Mouse (Mus musculus): ENCODE measurements around the gene D030056L22Rik. TPM values are rescaled to one million over a fixed set of nuclear protein-coding genes. Genes with fewer than 3 reads are reported as not detected.

Gene D030056L22Rik
- total RNA-seq, 2 experiments from 2014 or later: 20.8 to 21.2 TPM

- intact Hi-C loops (cut with DNase I): no loop called here
- no peak for DNase-seq (ENCODE audit: extremely low spot score in 1 of 2, low spot score in 2 of 2)
Observed at GRCm38 (mm10) chr19:18720337-18720736, 7.3 kb downstream of the D030056L22Rik start.

- intact Hi-C loops (cut with DNase I): no loop called here
- no peak for DNase-seq (ENCODE audit: extremely low spot score in 1 of 2, low spot score in 2 of 2)
Observed at GRCm38 (mm10) chr19:18725186-18725585, 12.2 kb downstream of the D030056L22Rik start.

- DNase-seq (ENCODE audit: extremely low spot score in 1 of 2, low spot score in 2 of 2): no peak
- intact Hi-C loops (cut with DNase I): no loop called here
Observed at GRCm38 (mm10) chr19:18730255-18730654, 17.3 kb downstream of the D030056L22Rik start.

GRCm38 (mm10) chr19:18731077-18731476 lies 18.1 kb downstream of the D030056L22Rik start:
- intact Hi-C loops (cut with DNase I): no loop called here
- no peak for DNase-seq (ENCODE audit: extremely low spot score in 1 of 2, low spot score in 2 of 2)

- intact Hi-C loops (cut with DNase I): no loop called here
- no peak for DNase-seq (ENCODE audit: extremely low spot score in 1 of 2, low spot score in 2 of 2)
Observed at GRCm38 (mm10) chr19:18735901-18736300, 22.9 kb downstream of the D030056L22Rik start.

- intact Hi-C loops (cut with DNase I): no loop called here
- no peak for DNase-seq (ENCODE audit: extremely low spot score in 1 of 2, low spot score in 2 of 2)
Observed at GRCm38 (mm10) chr19:18739146-18739545, 26.2 kb downstream of the D030056L22Rik start.

GRCm38 (mm10) chr19:18743946-18744345 lies 31.0 kb downstream of the D030056L22Rik start:
- intact Hi-C loops (cut with DNase I): no loop called here
- no peak for DNase-seq (ENCODE audit: extremely low spot score in 1 of 2, low spot score in 2 of 2)

GRCm38 (mm10) chr19:18746576-18747340 lies 33.8 kb downstream of the D030056L22Rik start:
- intact Hi-C loops (cut with DNase I): no loop called here
- no peak for DNase-seq (ENCODE audit: extremely low spot score in 1 of 2, low spot score in 2 of 2)

- no peak for DNase-seq (ENCODE audit: extremely low spot score in 1 of 2, low spot score in 2 of 2)
- intact Hi-C loops (cut with DNase I): no loop called here
Observed at GRCm38 (mm10) chr19:18747379-18747778, 34.4 kb downstream of the D030056L22Rik start.

- intact Hi-C loops (cut with DNase I): no loop called here
- DNase-seq (ENCODE audit: extremely low spot score in 1 of 2, low spot score in 2 of 2): peak in 1 of 2 experiments; percentile 30
Observed at GRCm38 (mm10) chr19:18749598-18750339, 36.8 kb downstream of the D030056L22Rik start, which contains the start of gene Trpm6. Trpm6 (plus strand) TSS chr19:18749983.

GRCm38 (mm10) chr19:18757191-18757590 lies 44.2 kb downstream of the D030056L22Rik start:
- intact Hi-C loops (cut with DNase I): no loop called here
- no peak for DNase-seq (ENCODE audit: extremely low spot score in 1 of 2, low spot score in 2 of 2)

- intact Hi-C loops (cut with DNase I): no loop called here
- DNase-seq (ENCODE audit: extremely low spot score in 1 of 2, low spot score in 2 of 2): no peak
Observed at GRCm38 (mm10) chr19:18757706-18758105, 44.7 kb downstream of the D030056L22Rik start.

- intact Hi-C loops (cut with DNase I): no loop called here
- DNase-seq (ENCODE audit: extremely low spot score in 1 of 2, low spot score in 2 of 2): no peak
Observed at GRCm38 (mm10) chr19:18758269-18758668, 45.3 kb downstream of the D030056L22Rik start.

GRCm38 (mm10) chr19:18758916-18759315 lies 45.9 kb downstream of the D030056L22Rik start:
- peak in 1 of 2 experiments; percentile 52 for DNase-seq (ENCODE audit: extremely low spot score in 1 of 2, low spot score in 2 of 2)
- intact Hi-C loops (cut with DNase I): no loop called here

GRCm38 (mm10) chr19:18766399-18766798 lies 53.4 kb downstream of the D030056L22Rik start:
- intact Hi-C loops (cut with DNase I): no loop called here

More at GRCm38 (mm10) chr19:18766399-18766798, 53.4 kb downstream of the D030056L22Rik start:
- no peak for DNase-seq (ENCODE audit: extremely low spot score in 1 of 2, low spot score in 2 of 2)

Other genes with a start within 250 kb of the D030056L22Rik start
- gene Ostf1, start 81.4 kb upstream of the D030056L22Rik start, total RNA-seq (2021): 10 to 100 TPM; 19.6 to 20.5 TPM
- gene Nmrk1, start 81.2 kb upstream of the D030056L22Rik start, total RNA-seq (2021): 1 to 10 TPM; 3.5 to 5.6 TPM
- 1 to 10 TPM; 8.9 to 9.4 TPM for gene Carnmt1, start 42.4 kb upstream of the D030056L22Rik start, total RNA-seq (2021)
- 1 to 10 TPM in 1 of 2 experiments, under 1 TPM in 1; 0.75 to 1.0 TPM for gene Trpm6, start 36.8 kb downstream of the D030056L22Rik start, total RNA-seq (2021)